Mouse (Mus musculus): Measurements from ENCODE around the gene Ccdc97.

The Ccdc97 gene

DNA sequence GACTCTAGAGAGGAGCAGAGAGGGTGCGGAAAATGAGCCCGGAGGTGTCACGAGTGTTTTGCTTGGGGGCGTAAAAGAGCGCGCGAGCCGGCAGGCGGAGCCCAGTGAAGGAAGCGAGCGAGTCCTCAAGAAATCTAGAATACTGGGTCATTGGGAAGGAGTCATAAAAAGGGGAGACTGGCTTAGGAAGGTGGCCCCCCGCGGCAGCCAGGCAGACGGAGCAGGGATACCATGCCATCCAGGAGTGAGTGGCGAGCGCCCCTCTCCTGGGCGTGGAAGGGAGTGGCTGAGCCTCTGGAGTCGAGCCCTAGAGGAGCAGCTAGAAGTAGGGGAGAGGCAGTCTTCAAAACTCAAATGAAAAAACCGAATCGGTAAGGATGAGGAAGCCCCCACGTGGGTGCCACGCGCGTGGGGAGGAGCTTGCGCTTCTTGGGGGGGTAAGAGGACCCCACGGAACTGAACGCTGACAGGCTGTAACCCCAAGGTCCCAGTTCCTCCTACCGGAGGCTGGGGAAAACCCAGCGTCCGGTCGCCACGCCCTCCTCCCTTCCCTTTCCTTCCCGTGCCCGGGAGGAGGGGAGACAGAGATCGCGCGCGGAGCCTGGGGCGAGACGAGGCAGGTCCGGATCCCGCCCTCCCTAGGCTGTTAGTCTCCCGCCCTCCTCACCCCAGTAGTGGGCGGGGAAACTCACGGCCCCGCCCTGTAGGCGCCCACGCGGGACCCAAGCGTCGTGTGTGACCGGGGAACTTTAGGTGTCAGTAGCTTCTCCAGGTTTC is 29.9 kb downstream of the Ccdc97 start:
- in situ Hi-C loops (cut with MboI) = no loop called here

DNA sequence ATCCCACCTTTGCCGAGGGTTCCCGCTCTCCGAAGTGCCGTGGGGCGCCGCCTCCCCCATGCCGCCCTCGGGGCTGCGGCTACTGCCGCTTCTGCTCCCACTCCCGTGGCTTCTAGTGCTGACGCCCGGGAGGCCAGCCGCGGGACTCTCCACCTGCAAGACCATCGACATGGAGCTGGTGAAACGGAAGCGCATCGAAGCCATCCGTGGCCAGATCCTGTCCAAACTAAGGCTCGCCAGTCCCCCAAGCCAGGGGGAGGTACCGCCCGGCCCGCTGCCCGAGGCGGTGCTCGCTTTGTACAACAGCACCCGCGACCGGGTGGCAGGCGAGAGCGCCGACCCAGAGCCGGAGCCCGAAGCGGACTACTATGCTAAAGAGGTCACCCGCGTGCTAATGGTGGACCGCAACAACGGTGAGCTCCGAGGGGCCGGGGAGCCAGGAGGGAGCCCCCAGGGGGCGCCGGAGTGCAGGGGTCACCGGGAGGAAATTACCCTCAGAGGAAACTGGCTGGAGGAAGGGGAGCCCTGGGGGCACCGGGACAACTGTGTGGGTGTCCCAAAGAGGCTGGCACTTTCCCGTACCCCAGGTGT is 31.0 kb downstream of the Ccdc97 start:
- in situ Hi-C loops (cut with MboI) = no loop called here

GRCm38 (mm10) chr7:25686680-25687531 is 32.0 kb downstream of the Ccdc97 start, which contains the start of gene Tgfb1:
TSS of gene Tgfb1 (plus strand) at chr7:25687002.
- in situ Hi-C loops (cut with MboI) = no loop called here

DNA sequence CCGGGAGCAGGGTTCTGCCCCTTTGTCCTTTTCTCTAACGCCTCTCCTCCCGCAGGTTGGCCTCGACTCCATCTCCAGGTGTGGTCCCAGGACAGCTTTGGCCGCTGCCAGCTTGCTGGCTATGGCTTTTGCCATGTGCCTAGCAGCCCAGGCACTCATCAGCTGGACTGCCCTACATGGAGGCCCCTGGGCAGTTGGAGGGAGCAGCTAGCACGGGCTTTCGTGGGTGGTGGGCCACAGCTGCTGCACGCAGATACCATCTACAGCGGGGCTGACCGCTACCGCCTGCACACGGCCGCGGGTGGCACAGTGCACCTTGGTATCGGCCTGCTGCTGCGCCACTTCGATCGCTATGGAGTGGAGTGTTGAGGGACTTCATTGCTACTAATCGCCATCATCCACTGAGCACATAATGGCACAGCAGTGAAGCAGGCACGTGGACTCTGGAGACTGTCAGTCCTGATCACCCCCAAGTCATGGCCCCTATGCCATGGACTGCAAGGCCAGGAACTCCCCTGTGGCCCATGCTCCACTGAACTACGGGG is 32.9 kb downstream of the Ccdc97 start:
- in situ Hi-C loops (cut with MboI) = no loop called here

DNA sequence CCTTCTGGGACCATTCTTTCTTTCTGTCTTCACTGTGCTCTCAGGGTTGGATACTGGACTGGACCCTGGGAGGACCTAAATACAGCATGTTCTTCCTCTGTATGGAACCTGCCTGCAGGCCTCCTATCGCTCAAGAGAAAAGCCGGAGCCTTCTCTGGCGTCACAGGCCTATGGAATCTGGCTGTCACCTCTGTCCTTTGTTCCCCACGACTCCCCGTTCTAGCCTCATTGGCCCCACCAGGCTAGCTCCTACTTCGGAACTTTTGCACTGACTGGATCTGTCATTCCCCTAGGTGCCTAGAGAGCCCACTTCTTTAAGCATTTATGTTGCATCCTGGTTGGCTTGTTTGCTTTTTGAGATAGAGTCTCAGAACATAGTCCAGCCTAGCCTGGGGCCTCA is 34.2 kb downstream of the Ccdc97 start:
- in situ Hi-C loops (cut with MboI) = no loop called here

- in situ Hi-C loops (cut with MboI) = no loop called here
Measured at GRCm38 (mm10) chr7:25683474-25684180, 35.3 kb downstream of the Ccdc97 start.

GRCm38 (mm10) chr7:25681341-25682231 is 37.3 kb downstream of the Ccdc97 start:
- in situ Hi-C loops (cut with MboI) = no loop called here

DNA sequence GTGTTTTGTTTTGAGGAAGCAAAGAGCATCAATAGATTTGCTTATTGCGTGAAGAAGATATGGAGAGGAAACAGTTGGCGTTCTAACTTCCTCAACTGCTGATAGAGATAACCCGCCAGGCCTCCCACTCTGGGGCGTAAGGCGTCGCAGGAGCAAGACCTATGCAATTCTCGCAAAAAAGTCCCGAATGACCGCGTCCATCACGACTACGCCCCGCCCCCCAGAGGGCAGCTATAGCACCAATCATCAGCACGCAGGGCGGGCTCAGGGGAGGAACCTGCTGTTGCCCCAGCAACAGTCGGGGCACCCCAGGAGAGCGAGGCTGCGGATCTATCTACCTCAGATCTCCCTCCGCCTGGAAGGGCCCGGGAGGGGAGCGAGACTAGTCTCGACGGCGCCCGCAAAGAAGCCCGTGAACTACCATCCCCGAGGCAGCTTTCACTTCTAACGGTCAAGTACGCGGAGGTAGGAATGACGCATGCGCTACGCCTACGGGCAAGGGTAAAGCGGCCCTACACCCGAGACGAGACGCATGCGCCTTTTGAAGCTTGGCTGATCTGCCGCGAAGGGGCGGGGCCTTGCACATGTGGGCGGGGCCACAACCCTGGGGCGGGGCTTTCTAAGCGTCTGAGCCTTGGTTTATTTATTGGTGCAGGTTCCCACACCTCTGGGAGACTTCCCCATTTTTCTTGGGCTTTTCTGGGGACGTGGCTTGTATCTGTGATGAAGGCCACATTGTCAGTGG is 38.2 kb downstream of the Ccdc97 start, which contains the start of gene B9d2:
Gene B9d2, plus strand, starts transcription at position 267 of the 745 bp plus-strand sequence.
- in situ Hi-C loops (cut with MboI) = no loop called here

GRCm38 (mm10) chr7:25679971-25680370 is 38.9 kb downstream of the Ccdc97 start:
- in situ Hi-C loops (cut with MboI) = no loop called here

DNA sequence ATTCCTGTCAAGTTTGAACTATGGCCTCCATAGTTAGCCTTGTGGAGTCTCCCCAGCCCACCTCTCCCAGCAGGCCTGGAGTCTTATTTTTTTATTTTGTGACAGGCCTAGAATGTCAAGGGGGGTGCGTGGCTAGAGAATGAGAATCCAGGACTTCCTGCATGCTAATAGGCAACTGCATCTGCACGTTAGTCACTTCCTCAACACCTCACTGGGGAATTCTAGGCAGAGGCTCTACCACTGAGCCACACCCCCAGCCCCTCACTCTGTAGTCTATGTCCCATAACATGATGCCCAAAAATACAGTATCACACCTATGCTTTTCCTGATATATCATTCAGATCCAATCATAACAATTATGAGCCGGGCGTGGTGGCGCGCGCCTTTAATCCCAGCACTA is 41.9 kb downstream of the Ccdc97 start:
- in situ Hi-C loops (cut with MboI) = no loop called here

DNA sequence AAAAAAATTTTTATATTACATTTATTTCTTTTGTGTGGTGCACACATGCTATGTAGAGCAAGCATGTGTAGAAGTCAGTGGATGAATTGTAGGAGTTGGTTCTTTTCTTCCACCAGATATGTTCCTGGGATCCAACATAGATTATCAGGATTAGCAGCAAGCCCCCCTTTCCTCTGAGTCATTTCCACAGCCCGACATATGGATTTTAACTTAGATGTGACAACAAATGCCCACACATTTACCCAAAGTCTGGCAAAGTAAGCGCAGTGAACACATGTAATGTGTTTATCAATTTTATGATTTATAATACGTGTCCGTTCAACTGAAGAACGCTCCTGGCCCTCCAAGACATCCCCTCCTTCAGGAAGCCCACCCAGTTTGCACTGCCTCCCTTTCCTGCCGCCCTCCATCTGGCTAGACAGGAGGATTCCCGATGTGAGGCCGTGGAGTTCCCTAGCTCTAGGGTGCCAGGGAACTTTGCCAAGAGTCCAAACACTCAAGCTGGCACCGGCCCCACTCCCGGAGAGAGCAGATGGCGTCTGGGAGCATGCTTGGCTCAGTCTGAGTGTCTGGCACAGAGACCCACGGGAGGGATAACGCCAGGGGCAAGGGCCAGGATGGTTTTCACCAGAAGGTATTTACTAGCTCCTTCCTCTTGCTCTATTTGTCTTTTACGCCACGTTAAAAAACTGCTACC is 42.7 kb downstream of the Ccdc97 start:
- in situ Hi-C loops (cut with MboI) = no loop called here

DNA sequence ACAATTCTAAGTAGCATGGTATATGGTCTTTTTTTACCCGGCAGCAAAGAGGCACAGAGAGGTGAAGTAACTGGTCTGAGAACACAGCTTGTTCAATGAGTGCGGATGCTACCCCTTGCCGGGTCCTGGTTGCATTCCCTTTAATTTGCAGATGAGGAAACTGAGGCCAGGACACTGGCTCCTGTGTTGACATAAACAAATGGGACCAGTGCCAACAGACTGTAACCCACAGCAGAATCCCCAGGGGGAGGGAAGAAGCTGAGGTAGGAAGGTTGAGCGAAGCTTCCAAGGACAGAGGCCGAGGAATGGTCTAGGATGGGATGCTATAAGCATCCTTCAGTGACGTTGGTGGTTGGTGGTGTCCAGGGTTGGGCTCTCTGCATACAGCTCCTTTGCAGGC is 43.5 kb downstream of the Ccdc97 start:
- in situ Hi-C loops (cut with MboI) = no loop called here

DNA sequence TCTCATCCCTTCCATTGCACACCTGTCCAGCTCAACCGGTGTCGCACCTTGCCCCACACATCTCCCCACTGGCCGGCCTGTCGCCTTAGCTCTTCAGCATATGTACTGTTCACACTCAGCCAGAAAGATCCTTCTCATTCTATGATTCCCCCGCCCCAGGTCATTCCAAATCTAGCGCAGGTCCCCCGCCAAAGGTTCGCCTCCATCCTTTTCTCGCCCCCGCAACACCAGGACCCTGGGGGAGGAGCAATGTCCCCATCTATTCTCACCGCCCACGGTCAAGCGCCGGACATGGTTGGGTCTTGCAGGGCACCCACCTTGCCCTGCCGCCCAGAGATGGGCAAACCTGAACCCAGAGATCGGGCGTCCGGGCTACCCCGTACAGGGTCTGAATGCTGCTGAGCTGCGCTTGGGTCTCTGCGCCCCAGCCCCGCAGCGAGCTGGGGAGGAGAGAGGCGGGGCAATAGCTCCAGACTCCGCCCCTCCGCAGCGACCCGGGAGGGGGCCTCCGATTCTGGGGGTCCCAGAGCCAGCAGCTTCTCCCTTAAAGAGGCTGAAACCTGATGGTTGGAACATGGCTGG is 44.1 kb downstream of the Ccdc97 start, which contains the start of gene Tmem91:
Gene Tmem91, minus strand, starts transcription at position 448 of the 582 bp plus-strand sequence.
- in situ Hi-C loops (cut with MboI) = no loop called here

DNA sequence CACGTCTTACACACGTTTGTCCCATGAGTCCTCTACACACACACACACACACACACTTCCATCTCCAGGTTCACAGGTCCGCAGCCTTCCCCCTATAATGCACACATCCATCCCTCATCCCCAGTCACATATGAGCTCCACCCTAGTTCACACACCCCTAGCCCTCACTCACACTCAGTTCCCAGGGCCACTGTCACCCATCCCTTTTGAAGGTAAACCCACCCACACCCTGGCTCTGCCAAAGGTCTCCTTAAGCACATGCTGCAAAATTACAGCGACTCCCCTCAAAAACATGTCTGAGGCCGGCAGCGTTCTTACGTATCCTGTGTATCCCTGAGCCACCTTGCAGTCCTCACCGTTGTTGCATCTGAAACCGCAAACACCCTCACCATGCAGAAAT is 44.6 kb downstream of the Ccdc97 start:
- in situ Hi-C loops (cut with MboI) = no loop called here

GRCm38 (mm10) chr7:25672442-25672841 is 46.4 kb downstream of the Ccdc97 start:
- in situ Hi-C loops (cut with MboI) = no loop called here

- in situ Hi-C loops (cut with MboI) = no loop called here
Measured at GRCm38 (mm10) chr7:25671686-25672085, 47.2 kb downstream of the Ccdc97 start.

DNA sequence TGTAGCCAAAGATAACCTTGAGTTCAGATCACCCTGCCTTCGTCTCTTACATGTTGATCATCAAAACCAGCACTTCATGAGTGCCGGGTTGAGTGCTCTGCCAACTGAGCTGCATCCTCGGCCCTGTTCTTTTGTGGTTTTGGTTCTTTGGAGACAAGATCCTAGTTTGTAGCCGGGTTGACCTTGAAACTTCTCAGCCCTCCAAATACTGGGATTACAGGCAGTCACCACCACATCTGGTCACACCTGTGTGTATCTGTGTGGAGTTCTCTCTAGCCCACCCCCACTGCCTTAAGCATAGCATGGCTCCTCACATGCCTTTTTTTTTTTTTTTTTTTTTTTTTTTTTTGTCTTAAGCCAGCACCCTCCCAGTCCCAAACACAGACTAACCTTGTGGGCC is 48.8 kb downstream of the Ccdc97 start:
- in situ Hi-C loops (cut with MboI) = no loop called here

DNA sequence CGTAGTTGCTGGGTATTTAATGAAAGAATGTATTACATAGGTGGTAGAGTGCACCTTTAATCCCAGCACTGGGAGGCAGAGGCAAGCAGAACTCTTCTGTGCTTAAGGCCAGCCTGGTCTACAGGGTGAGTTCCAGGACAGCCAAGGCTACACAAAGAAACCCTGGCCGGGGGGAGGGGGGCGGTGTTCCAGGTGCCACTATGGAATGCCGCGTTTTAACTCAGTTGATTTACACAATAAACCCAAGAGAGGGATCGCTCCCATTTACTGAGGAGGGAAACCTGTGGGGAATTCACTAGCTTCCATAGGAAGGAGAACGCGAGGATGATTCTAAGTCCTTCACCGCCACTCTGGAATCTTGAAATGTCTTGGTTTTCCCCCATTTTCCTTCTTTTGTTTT is 49.3 kb downstream of the Ccdc97 start:
- in situ Hi-C loops (cut with MboI) = no loop called here

GRCm38 (mm10) chr7:25669158-25669557 is 49.7 kb downstream of the Ccdc97 start:
- in situ Hi-C loops (cut with MboI) = no loop called here
